Mouse (Mus musculus) testis, postnatal 14 days (tissue): ENCODE results near the gene Fam136a.
"Not testable (repeated sequence)": the region's sequence is repeated elsewhere in the genome, so short reads cannot be mapped to it uniquely, and the experiment has no call there.

Experiments used
- DNase-seq: peaks from one replicate; pipeline ENCODE4 v3.0.0; 2021; ENCODE audit warnings: low spot score

Fam136a gene

GRCm38 (mm10) chr6:86366853-86367249 is 1.4 kb downstream of the Fam136a start:
- no peak for DNase-seq

DNA sequence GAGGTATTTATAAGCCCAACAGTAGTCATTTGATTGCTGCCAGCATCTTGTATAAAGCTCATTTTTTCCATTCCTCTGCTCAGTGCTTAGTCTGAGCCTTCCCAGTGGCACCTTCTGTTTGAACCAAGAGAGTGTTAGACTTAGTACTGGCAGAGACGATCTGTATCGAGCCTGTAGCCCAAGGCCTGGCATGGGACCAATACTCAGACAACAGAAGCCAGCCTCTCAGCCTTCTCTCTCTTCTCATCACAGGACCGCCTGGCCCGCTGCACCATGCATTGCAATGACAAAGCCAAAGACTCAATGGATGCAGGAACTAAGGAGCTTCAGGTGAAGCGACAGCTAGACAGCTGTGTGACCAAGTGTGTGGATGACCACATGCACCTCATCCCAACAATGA is 3.0 kb downstream of the Fam136a start:
- no peak for DNase-seq

GRCm38 (mm10) chr6:86370093-86370713 is 4.8 kb downstream of the Fam136a start:
- DNase-seq, result no peak

GRCm38 (mm10) chr6:86370764-86371339 is 5.4 kb downstream of the Fam136a start, which contains the start of gene Snrpg:
Gene Snrpg (plus strand): TSS chr6:86371304.
- DNase-seq, result peak; percentile 28

GRCm38 (mm10) chr6:86371340-86371911 is 6.0 kb downstream of the Fam136a start:
- DNase-seq, result peak; percentile 96

DNA sequence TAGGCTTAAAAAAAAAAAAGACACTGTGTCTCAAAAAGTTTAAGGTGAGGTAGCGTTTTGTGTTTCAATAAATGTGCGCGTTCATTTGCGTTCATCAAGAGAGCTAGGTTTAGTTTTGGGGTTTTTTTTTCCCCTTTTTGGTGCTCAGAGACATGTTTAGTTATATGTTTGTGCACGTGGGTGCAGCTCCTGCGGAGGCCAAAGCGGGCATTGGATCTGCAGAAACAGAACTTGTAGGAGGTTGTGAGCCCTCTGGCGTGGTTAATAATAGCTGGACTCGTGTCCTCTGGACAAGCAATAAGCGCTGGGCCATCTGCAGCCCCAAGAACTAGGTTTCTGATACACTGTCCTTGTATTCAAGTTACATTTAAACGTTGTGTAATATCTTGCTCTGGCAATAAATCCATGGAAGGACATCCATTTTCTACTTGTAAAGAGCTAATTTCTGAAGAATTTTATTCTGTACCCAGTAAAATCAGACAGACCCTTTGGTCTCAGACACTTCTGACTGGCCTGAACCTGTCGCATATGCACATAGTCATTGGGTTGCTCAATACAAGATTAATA is 6.6 kb downstream of the Fam136a start:
- DNase-seq, result no peak

GRCm38 (mm10) chr6:86373556-86373955 is 8.1 kb downstream of the Fam136a start:
- no peak for DNase-seq

- DNase-seq, result no peak
Observed at GRCm38 (mm10) chr6:86378341-86378740, 12.9 kb downstream of the Fam136a start.

DNA sequence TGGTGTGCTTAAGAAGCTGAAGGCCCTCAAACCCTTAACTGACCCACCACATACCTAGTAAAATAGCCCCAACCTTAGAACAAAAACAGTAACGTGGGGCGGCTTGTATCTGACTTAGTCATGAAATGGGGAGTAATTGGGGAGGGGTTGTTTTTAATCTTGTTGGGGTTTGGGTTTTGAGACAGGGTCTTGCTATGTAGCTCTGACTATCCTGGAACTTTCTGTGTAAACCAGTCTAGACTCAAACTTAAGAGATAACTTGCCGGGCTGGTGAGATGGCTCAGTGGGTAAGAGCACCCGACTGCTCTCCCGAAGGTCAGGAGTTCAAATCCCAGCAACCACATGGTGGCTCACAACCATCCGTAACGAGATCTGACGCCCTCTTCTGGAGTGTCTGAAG is 14.7 kb downstream of the Fam136a start:
- not testable (repeated sequence) for DNase-seq

- no peak for DNase-seq
Observed at GRCm38 (mm10) chr6:86382551-86382950, 17.1 kb downstream of the Fam136a start.

GRCm38 (mm10) chr6:86383370-86383769 is 17.9 kb downstream of the Fam136a start:
- no peak for DNase-seq

- no peak for DNase-seq
Observed at GRCm38 (mm10) chr6:86384692-86385091, 19.2 kb downstream of the Fam136a start.

DNA sequence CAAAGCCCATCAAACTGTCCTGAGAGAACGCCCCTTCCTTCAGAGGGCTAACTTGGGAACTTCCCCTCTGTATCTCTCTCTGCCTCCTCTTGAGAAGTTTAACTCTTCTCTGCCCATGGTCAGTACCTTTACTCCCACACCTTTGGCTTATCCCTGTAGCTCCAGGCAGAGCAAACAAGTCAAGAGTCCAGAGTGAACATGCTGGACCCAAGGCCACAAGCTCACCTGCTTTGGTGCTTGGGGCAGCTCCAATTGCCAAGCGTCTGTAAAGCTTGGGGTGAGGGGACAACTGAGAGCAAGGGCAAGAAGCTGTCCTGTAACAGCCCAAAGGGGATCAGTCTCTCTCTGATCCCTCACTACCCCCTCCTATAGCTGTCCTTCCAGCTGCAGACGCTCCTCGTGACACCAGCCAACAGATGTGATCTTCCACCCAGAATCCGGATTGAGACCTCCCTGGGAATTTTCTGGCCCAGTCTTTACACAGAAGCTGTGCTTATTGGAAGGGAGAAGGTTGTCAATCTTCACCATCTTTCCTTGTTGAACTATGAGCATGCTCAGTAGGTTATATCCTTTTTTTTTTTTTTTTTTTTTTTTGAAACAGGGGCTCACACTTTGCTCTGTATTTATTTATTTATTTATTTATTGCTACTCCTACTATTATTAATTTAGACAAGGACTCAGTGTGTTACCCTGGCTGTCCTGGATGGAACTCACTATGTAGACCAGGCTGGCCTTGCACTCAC is 20.1 kb downstream of the Fam136a start:
- DNase-seq, result no peak

- no peak for DNase-seq
Observed at GRCm38 (mm10) chr6:86387313-86387712, 21.9 kb downstream of the Fam136a start.

GRCm38 (mm10) chr6:86388461-86388860 is 23.0 kb downstream of the Fam136a start:
- DNase-seq, result no peak

DNA sequence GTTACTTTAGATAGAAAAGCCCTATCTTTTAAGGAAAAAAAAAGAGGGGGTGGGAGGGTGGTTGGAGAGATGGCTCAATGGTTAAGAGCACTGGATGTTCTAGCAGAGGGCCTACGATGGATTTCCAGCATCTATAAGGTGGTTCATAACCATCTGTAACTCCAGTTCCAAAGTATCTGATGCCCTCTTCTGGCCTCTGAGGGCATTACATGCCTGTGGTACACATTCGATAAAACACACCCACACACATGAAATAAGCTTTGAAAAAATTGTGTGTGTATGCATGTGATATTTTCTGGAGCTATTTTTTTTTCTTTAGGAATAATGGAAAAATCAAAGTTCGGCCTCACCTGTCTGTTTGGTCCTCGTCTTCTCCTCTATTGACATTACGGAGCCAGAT is 25.9 kb downstream of the Fam136a start:
- no peak for DNase-seq

DNA sequence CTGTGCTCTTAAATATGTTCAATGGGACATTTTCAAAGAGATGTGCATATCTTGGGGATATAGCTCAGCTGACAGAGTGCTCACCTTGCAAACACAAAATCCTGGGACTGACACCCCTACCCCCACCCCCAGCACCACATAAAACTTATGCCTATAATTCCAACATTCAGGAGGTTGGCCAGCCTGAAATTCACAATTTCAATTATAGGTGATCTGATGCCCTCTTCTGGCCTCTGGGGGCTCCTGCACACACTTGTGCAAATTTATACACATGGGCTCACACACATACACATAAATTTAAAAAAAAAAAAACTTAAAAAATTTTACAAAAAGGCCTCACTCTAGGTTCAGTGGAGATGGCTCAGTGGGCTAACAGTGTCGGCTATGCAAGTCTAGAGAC is 27.7 kb downstream of the Fam136a start:
- no peak for DNase-seq

GRCm38 (mm10) chr6:86394078-86394720 is 28.8 kb downstream of the Fam136a start:
- no peak for DNase-seq

DNA sequence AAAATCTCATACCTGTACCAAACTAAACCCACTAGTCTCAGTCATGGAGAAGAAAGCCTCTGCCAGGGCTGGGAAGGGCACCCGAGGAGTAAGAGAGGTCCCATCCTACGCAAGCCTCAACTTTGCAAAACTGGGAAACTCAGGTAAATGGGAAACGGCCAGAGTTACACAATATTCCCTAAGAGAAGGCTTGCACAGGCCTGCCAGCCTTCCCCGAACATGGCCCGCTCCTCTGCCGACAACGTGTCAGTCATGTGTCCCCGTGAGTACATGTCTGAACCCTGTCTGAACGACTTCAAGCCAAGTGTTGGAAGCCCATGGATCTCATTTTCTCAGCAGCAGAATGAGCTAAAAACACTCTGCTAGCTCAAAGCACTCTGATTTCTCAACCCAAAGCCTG is 29.6 kb downstream of the Fam136a start:
- DNase-seq, result no peak

- no peak for DNase-seq
Observed at GRCm38 (mm10) chr6:86395969-86396368, 30.5 kb downstream of the Fam136a start.

- peak; percentile 83 for DNase-seq
Observed at GRCm38 (mm10) chr6:86396581-86397256, 31.3 kb downstream of the Fam136a start, which contains the start of gene Pcyox1. Gene Pcyox1 (minus strand): TSS chr6:86397154.
